Mouse (Mus musculus) kidney, postnatal 0 days (tissue): ENCODE results near the gene Gbp5. TPM values are rescaled to one million over a fixed set of nuclear protein-coding genes. Genes with fewer than 3 reads are reported as not detected.
"Not testable (repeated sequence)": the region's sequence is repeated elsewhere in the genome, so short reads cannot be mapped to it uniquely, and the experiment has no call there.

ENCODE experiments used
- ATAC-seq: fragments of 200-750 bp; cut with Nextera tagmentation; replicated peaks from 2 replicates; pipeline ENCODE4 v1.8.0; 2017; ENCODE audit warnings: low read depth, moderate number of reproducible peaks, moderate TSS enrichment, moderate library complexity; ENCODE audit not compliant: low FRiP score
- DNase-seq: peaks from one replicate; pipeline ENCODE4 v3.0.0-alpha.2; 2016; ENCODE audit warnings: low spot score
- H3K27ac ChIP-seq: fragments of 300-500 bp; sonication (generic); 2 replicates; pipeline ENCODE4 v1.5.1; 2014; ENCODE audit warnings: mild to moderate bottlenecking
- H3K27me3 ChIP-seq: fragments of 300-500 bp; sonication (generic); 2 replicates; pipeline ENCODE4 v1.6.1; 2014; ENCODE audit warnings: low read length, mixed read lengths; ENCODE audit not compliant: insufficient read depth
- H3K36me3 ChIP-seq: fragments of 300-500 bp; sonication (generic); 2 replicates; pipeline ENCODE4 v1.6.1; 2014; ENCODE audit warnings: low read length, mixed read lengths; ENCODE audit not compliant: insufficient read depth
- H3K4me1 ChIP-seq: fragments of 300-500 bp; sonication (generic); replicated peaks from 2 replicates; pipeline ENCODE4 v1.6.1; 2014; ENCODE audit warnings: antibody characterized with exemption, low read length, mixed read lengths; ENCODE audit not compliant: insufficient read depth
- H3K4me2 ChIP-seq: fragments of 300-500 bp; sonication (generic); 2 replicates; pipeline ENCODE4 v1.6.1; 2014; ENCODE audit warnings: mild to moderate bottlenecking, low read length, moderate library complexity, mixed read lengths
- H3K4me3 ChIP-seq: fragments of 300-500 bp; sonication (generic); replicated peaks from 2 replicates; pipeline ENCODE4 v1.5.1; 2014; ENCODE audit warnings: low read depth, low read length
- H3K9ac ChIP-seq: fragments of 300-500 bp; sonication (generic); 2 replicates; pipeline ENCODE4 v1.6.1; 2014; ENCODE audit warnings: low read depth, low read length
- H3K9me3 ChIP-seq: fragments of 300-500 bp; sonication (generic); replicated peaks from 2 replicates; pipeline ENCODE4 v1.6.1; 2016; ENCODE audit warnings: low read length, inconsistent platforms, mixed read lengths
- CTCF ChIP-seq: IDR thresholded peaks from 2 replicates; pipeline ENCODE4 v1.5.1; 2016; ENCODE audit warnings: antibody characterized with exemption, low read depth, mild to moderate bottlenecking, moderate library complexity
- WGBS: fragments of 180-500 bp; shearing (Covaris S2); extraction: QIAGEN DNeasy Blood & Tissue Kit; methylation state at CpG from one replicate; pipeline ENCODE4 v1.1.7; 2014; 5-methylcytosine and 5-hydroxymethylcytosine counted together
- polyA plus RNA-seq: library from polyadenylated mRNA; unstranded; fragments of >200 nt; fragmentation: Nextera tagmentation; extraction: Ambion mirVana; gene quantifications from 2 replicates; pipeline ENCODE4 v1.2.1, GENCODE M21; 2015

The Gbp5 gene
- polyA plus RNA-seq, 1 experiment from 2014 or later, result 0.16 TPM

- no peak for TF ChIP-seq CTCF
- Histone ChIP-seq H3K27me3 (no peaks in the 10 kb centered on the region), H3K9ac (no peak overlapping the region), H3K27ac (no peak overlapping the region), H3K4me1 (no peaks in the 10 kb centered on the region), H3K4me2 (no peak overlapping the region), H3K4me3 (no peak overlapping the region), H3K9me3 (no peaks in the 10 kb centered on the region), H3K36me3 (no peaks in the 10 kb centered on the region)
- ATAC-seq (no peak), DNase-seq (no peak)
- 76% methylated on average over 1 of the region's 1 CpGs for WGBS
Observed at GRCm38 (mm10) chr3:142535667-142536066, 41.9 kb downstream of the Gbp5 start.

- WGBS, result 85% methylated on average over 6 of the region's 6 CpGs
- no peak for TF ChIP-seq CTCF
- Histone ChIP-seq H3K27me3 (no peaks in the 10 kb centered on the region), H3K9ac (no peak overlapping the region), H3K4me1 (no peaks in the 10 kb centered on the region), H3K9me3 (no peaks in the 10 kb centered on the region), H3K27ac (no peak overlapping the region), H3K36me3 (0 out of 2 replicates have a peak, but pooled peaks cover 5% of the 10 kb centered on the region), H3K4me2 (no peak overlapping the region), H3K4me3 (no peak overlapping the region)
- ATAC-seq (no peak), DNase-seq (no peak)
Observed at GRCm38 (mm10) chr3:142541391-142541790, 47.6 kb downstream of the Gbp5 start.

DNA sequence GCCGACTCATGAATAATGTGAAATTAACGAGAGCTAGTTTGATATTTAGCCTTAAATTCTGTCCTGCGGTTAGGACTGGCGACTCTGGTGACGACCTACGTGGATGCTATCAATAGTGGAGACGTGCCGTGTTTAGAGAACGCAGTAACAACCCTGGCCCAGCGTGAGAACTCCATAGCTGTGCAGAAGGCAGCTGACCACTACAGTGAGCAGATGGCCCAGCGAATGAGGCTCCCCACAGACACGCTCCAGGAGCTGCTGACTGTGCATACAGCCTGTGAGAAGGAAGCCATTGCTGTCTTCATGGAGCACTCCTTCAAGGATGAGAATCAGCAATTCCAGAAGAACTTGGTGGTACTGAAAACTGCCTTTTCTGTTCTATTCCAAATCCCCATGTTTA lies 49.0 kb downstream of the Gbp5 start:
- not testable (repeated sequence) for DNase-seq, H3K4me3 ChIP-seq, H3K4me2 ChIP-seq, ATAC-seq, H3K27me3 ChIP-seq, H3K27ac ChIP-seq, H3K9me3 ChIP-seq, H3K9ac ChIP-seq, H3K36me3 ChIP-seq, H3K4me1 ChIP-seq
- WGBS, result 86% methylated on average over 12 of the region's 12 CpGs

- Histone ChIP-seq H3K4me3 (no peak overlapping the region), H3K4me1 (no peaks in the 10 kb centered on the region), H3K27me3 (no peaks in the 10 kb centered on the region), H3K4me2 (no peak overlapping the region), H3K27ac (no peak overlapping the region), H3K36me3 (0 out of 2 replicates have a peak, but pooled peaks cover 5% of the 10 kb centered on the region), H3K9me3 (no peaks in the 10 kb centered on the region), H3K9ac (no peak overlapping the region)
- no peak for ATAC-seq
- no peak for TF ChIP-seq CTCF
- DNase-seq, result no peak
- 63% methylated on average over 3 of the region's 3 CpGs for WGBS
Observed at GRCm38 (mm10) chr3:142546690-142547089, 52.9 kb downstream of the Gbp5 start.

DNA sequence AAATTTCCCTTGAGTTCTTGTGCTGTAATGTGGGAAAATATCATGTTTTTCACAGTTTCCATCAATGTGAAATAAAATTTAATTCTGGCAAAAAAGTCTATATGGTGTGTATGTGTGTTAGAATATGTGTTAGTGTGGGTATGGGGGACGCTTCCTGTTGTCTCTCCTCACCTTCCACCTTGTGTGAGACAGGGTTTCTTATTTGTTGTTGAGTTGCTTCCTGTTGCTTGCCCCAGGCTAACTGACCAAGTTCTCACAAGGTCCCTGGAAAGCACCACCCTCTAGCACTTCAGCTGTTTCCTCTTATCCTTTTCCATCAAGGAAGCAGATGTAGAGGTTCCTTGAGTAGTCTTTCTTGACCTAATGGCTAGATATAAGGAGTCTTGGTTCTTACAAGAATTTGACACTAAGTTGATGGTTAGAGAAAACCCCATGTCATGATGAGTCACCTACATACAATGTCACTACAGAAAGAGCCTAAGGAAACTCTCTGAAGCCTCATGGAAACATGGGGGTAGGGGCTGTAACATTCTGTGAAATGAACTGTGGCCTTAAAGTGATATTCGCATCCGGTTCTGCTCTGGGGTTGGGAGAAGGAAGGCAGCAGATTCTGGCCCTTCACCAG lies 56.4 kb downstream of the Gbp5 start:
- 93% methylated on average over 3 of the region's 3 CpGs for WGBS
- Histone ChIP-seq H3K27me3 (no peaks in the 10 kb centered on the region), H3K36me3 (0 out of 2 replicates have a peak, but pooled peaks cover 5% of the 10 kb centered on the region)

GRCm38 (mm10) chr3:142554601-142555000 lies 60.8 kb downstream of the Gbp5 start:
- no peaks in the 10 kb centered on the region for H3K27me3 ChIP-seq
- WGBS, result 73% methylated on average over 1 of the region's 1 CpGs
- DNase-seq (no peak), ATAC-seq (no peak)
- H3K4me2 ChIP-seq, result no peak overlapping the region
- no peak for TF ChIP-seq CTCF
- H3K4me1 ChIP-seq, result 0 out of 2 replicates have a peak, but pooled peaks cover 4% of the 10 kb centered on the region
- no peaks in the 10 kb centered on the region for H3K36me3 ChIP-seq
- no peak overlapping the region for H3K27ac ChIP-seq
- H3K9ac ChIP-seq, result no peak overlapping the region
- H3K4me3 ChIP-seq, result no peak overlapping the region
- H3K9me3 ChIP-seq, result no peaks in the 10 kb centered on the region

More for the DNA sequence above, 56.4 kb downstream of the Gbp5 start:
- DNase-seq (no peak), ATAC-seq (no peak)
- H3K4me2 ChIP-seq, result no peak overlapping the region
- H3K9ac ChIP-seq, result no peak overlapping the region
- H3K4me1 ChIP-seq, result 0 out of 2 replicates have a peak, but pooled peaks cover 1% of the 10 kb centered on the region
- no peaks in the 10 kb centered on the region for H3K9me3 ChIP-seq
- no peak overlapping the region for H3K4me3 ChIP-seq
- no peak overlapping the region for H3K27ac ChIP-seq
- TF ChIP-seq CTCF, result no peak

DNA sequence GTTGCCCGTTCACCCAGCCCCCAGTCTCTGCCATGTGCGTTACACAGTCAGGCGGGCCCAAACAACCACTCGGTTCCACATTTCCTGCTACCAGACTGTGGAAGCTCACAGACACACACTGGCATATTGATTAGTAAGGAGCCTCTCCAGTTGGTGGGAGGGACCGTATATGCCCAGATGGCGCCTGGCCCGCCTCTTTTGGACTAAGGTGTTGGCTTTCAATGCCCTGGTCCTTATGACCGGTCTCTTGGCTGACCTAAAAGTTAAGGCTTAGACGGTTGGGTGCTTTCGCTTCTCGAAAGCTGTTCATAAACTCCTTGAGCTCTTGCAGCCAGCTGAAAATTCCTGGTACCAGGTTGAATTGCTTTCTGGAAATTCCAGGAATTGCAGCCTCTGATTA lies 61.8 kb downstream of the Gbp5 start:
- no peak for TF ChIP-seq CTCF
- Histone ChIP-seq H3K4me2 (no peak overlapping the region), H3K4me3 (no peak overlapping the region), H3K27me3 (no peaks in the 10 kb centered on the region), H3K9ac (no peak overlapping the region), H3K4me1 (0 out of 2 replicates have a peak, but pooled peaks cover 4% of the 10 kb centered on the region), H3K36me3 (no peaks in the 10 kb centered on the region), H3K9me3 (no peaks in the 10 kb centered on the region), H3K27ac (no peak overlapping the region)
- DNase-seq (no peak), ATAC-seq (no peak)
- 73% methylated on average over 11 of the region's 11 CpGs for WGBS
